Mouse (Mus musculus) embryonic stem cell, embryonic (primary cell): Measurements from ENCODE around the gene Rassf3.

Experiments
- CTCF ChIA-PET, 4 experiments: fragments of 300-600 bp in 2 of 4; fragments of 350-600 bp in 2 of 4; sonication (Branson Sonifier 250); formaldehyde crosslinking; loops; one replicate each; lab custom pipeline; 2022; ENCODE audit warnings: inconsistent platforms in 2 of 4; lab: Charles Lee
- POLR2A ChIA-PET, 4 experiments: fragments of 300-600 bp in 2 of 4; fragments of 350-600 bp in 2 of 4; sonication (Branson Sonifier 250); formaldehyde crosslinking; loops; one replicate each; lab custom pipeline; 2022; ENCODE audit warnings: antibody characterized with exemption in 4 of 4, inconsistent platforms in 1 of 4; lab: Charles Lee

Rassf3 gene

DNA sequence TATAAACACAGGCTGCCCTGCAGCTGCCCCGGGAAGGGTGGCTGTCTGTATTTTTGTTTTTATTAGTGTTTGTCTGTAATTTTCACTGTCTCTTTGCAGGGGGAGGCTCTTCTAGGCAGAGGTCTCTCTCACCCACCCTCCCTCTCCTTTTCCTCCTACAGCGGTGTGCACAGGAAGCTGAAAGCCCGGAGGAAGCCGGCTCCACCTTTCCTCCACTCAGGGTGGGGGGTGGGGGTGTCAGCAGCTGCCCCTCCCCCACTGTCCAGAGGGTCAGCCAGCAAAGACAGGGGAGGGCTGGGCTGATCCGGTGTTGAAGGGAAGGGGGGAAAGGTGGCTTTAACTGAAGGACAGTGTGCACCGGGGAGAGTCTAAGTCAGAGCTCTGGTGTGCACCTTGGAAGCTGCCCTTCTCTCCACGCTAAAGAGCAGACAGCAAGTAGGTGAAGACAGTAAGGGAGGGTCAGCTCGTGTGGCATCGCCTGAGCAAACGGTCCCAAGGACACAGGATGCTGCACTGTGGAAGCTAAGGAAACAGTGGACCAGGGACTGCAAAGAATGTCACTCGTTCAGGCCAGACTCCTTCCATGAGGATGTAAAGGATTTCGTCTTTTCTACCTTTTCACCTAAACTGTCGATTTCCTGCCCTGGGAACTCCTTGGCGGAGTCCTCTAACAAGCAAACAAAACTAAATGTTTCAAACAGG, 46.0 kb downstream of the Rassf3 start:
- CTCF ChIA-PET: interaction anchor here in 2 of 4 experiments (0.7 to 0.8 kb wide), 2 partner anchors 17 to 68 kb away, joined by 3 read pairs; no protein-coding TSS in a partner anchor
- POLR2A ChIA-PET: interaction anchor here in 3 of 4 experiments (0.6 to 1.4 kb wide), 10 partner anchors 19 to 352 kb away, joined by 3 to 4 read pairs (median 3); no protein-coding TSS in a partner anchor

DNA sequence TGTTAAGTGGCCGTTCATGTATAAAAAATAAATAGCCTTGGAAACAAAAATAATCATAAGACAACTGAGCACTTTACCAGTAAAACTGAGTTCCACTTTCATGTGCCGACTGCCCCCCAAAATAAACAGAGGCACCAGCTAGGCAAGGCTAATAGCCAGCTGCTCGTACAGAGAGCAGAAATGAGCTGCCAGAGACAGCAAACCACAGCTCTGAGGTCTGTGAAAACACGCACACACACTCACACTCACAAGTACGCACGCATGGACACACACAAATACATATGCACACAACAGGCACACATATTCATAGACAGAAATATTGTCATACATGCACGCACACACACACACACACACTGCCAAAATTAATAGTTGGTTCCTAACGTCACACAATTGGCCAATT, 46.6 kb downstream of the Rassf3 start:
- POLR2A ChIA-PET: interaction anchor here in 3 of 4 experiments (0.6 to 1.4 kb wide), 9 partner anchors 9 to 351 kb away, joined by 3 to 4 read pairs (median 3); no protein-coding TSS in a partner anchor
- CTCF ChIA-PET: interaction anchor here in 3 of 4 experiments (0.7 to 3.4 kb wide), 3 partner anchors 17 to 68 kb away, joined by 3 to 42 read pairs (median 3); no protein-coding TSS in a partner anchor

DNA sequence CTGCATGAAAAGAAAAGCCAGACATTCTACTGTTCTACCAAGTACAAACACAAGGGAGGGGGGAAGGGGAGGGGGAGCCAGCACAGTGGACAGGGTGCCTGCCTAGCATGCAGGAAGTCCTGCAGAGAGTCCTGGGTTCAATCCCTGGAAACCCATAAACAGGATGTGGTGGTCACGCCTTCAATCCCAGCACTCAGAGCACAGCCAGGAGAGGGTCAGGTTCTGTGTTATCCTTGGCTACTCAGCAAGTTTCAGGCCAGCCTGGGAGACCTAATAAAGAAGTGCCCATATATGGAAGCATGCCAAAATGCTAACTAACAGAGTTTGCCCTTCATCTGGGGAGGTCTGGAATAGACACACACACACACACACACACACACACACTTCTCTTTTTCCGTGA, 47.1 kb downstream of the Rassf3 start:
- ChIA-PET POLR2A (interaction anchor here in 2 of 4 experiments (0.7 to 1.4 kb wide), 9 partner anchors 9 to 508 kb away, joined by 3 to 10 read pairs (median 3); no protein-coding TSS in a partner anchor), CTCF (interaction anchor here in 3 of 4 experiments (0.7 to 4.1 kb wide), 4 partner anchors 16 to 18 kb away, joined by 3 to 42 read pairs (median 11); no protein-coding TSS in a partner anchor)

DNA sequence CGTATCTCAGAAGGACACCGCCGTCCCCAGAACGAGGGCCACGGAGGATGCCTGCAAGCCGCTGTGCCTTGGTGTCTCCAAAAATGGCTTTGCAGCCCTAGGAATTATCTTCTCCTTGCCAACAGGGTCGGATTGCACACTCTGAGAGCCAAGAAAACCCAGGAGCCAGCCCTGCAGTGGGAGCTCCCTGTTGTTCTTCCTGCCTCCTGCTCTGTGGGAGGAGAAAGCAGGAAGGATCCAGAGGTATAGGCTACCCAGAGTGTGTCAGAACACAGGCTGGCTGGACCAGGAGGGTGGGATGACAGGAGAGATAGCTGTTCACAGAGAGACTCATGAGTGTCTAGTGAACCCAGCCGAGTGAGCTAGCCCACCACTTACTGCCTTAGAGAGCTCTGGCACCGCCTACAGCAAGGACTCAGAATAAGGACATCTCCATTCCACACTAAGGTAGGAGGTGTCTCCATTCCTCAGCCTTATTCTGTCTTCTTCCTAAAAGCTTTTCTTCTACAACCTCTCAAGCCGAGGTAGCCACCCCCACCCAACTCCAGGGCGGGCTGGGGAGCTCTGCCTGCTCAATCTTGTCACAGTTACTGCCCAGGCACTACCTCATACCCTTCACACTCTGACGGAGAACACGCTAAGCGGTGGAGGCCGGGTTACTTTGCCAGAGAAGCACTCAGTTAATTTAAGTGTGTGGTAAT, 48.0 kb downstream of the Rassf3 start:
- ChIA-PET CTCF (interaction anchor here (0.6 to 4.1 kb wide), 20 partner anchors 7 to 105 kb away, joined by 3 to 42 read pairs (median 4); partner anchors contain the start of gene Rassf3 (in 1 of the 4)), POLR2A (interaction anchor here in 3 of 4 experiments (0.5 to 2.3 kb wide), 18 partner anchors 8 to 507 kb away, joined by 3 to 10 read pairs (median 4); no protein-coding TSS in a partner anchor)

DNA sequence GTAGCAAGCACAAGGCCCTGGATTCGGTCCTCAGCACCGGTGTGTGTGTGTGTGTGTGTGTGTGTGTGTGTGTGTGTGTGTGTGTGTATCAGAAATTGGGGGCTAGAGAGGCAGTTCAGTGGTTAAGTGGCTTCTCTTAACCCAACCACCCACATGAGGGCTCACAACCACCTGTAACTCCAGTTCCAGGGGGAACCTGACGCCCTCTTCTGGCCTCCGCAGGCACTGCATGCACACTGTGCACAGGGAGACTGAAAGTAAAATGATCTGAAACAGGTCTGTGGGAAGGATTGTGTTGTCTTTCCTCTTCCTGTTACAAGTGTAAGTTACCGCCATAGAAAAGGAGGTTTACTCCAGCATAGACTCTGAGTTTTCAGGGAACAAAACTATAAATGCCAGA, 49.0 kb downstream of the Rassf3 start:
- CTCF ChIA-PET: interaction anchor here (0.6 to 4.1 kb wide), 32 partner anchors 8 to 1050 kb away, joined by 3 to 42 read pairs (median 4); partner anchors contain the start of gene Rassf3 (in 1 of the 4)

DNA sequence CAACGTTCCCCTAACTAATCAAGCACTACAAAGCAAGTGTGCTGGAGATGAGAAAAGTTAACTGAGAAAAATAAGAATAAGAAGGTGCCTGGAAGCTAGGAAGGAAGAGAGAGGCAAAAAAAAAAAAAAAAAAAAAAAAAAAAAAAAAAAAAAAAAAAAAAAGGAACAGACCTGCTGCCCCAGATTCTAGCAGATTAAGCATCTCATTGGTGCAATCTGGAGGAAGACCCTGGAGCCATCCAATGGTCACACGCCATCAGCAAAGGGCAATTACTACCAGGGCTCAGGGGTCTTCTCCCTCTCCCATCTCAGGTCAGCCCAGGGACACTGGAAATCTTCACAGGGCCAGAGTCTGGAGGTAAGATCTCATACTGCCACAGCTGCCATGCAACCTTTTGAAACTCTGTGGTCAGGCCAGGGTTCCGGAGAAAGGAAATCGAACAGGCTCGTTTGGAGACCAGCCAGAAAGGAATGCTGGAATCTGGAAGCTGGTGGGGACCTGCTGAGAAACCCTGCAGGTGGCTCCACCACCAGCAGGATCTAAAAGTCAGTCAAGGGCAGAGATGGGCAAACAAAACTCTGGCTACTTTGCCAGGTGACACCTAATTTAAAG, 49.6 kb downstream of the Rassf3 start:
- ChIA-PET POLR2A (interaction anchor here (0.6 to 2.3 kb wide), 8 partner anchors 14 to 1079 kb away, joined by 3 to 9 read pairs (median 4); no protein-coding TSS in a partner anchor), CTCF (interaction anchor here (0.6 to 4.1 kb wide), 25 partner anchors 15 to 1611 kb away, joined by 3 to 42 read pairs (median 4); partner anchors contain the start of gene Rassf3 (in 1 of the 4))

More for the DNA sequence above, 49.0 kb downstream of the Rassf3 start:
- POLR2A ChIA-PET: interaction anchor here in 3 of 4 experiments (0.6 to 2.3 kb wide), 11 partner anchors 10 to 1080 kb away, joined by 3 to 9 read pairs (median 3); no protein-coding TSS in a partner anchor

DNA sequence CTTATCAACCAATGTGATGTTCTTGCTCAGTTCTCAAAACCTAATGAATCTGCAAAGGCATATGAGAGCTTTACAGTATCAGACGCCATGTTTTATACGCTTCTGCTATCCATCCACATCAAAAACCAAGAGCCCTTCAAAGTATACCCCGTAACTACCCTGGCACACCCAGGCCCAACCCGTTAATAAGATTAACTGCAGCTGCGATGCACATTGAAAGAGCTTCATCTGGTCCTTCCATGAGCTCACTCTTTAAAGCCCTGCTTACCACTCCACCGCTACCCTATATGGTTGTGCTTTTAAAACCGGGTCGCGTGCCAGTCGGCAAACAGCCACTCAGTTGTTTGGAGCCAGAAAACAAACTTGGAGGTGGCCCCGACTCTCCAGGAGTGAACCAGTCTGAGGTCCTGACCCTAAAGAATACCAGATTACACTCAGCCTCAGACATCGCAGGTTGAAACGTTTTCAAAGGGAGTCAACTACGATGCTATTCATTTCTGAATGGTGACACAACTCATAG, 50.6 kb downstream of the Rassf3 start:
- POLR2A ChIA-PET: interaction anchor here in 2 of 4 experiments (0.6 kb wide), 2 partner anchors 14 to 51 kb away, joined by 3 to 4 read pairs; partner anchors contain the start of gene Rassf3 (in 1 of the 2)

DNA sequence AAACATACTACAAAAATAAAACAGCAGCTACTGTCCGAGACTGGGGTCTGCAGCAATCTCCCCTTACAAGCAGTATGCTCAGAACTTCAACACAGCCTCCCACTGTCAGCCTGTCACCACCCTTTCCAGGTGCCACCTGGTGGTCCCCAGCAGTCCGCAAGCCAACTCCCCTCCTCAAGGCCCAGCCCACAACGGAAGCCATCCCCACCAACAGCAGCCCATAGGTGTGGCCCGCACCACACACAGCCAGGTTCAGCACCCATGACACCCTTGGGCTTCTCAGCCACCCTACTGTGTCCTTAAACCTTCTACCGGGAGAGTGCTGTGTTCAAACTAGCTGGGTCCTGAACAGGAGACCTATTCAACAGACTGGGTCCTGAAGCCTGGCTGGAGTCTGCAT, 51.1 kb downstream of the Rassf3 start:
- POLR2A ChIA-PET: interaction anchor here in 2 of 4 experiments (0.6 to 1.3 kb wide), 3 partner anchors 13 to 51 kb away, joined by 3 to 4 read pairs (median 3); partner anchors contain the start of gene Rassf3 (in 1 of the 2)

More for the DNA sequence above, 50.6 kb downstream of the Rassf3 start:
- CTCF ChIA-PET: interaction anchor here (0.5 to 4.1 kb wide), 7 partner anchors 14 to 159 kb away, joined by 3 to 19 read pairs (median 3); no protein-coding TSS in a partner anchor

DNA sequence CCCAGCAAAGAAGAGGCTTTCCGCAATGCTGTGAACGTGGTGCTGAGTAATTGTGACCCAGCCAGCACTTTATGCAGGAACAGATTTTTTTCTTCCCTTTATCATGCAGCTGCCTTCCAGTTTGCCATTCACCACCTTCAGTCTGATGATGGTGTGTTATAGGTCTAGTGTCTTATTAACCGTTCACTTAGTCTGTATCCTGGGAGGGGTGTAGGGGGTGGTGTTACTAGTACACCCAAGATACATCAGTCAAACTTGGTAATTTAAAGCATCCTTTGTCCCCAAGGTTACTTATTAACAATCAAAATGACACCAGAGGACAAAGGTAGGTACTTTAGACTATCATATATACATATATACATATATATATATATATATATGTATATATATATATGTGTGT, 51.7 kb downstream of the Rassf3 start:
- ChIA-PET POLR2A (interaction anchor here in 2 of 4 experiments (1.3 to 1.9 kb wide), 2 partner anchors 13 to 14 kb away, joined by 3 to 7 read pairs; no protein-coding TSS in a partner anchor), CTCF (interaction anchor here (0.5 to 1.5 kb wide), 4 partner anchors 12 to 554 kb away, joined by 3 to 5 read pairs (median 4); no protein-coding TSS in a partner anchor)

More for the DNA sequence above, 51.1 kb downstream of the Rassf3 start:
- CTCF ChIA-PET: interaction anchor here (0.5 to 4.1 kb wide), 6 partner anchors 13 to 553 kb away, joined by 3 to 19 read pairs (median 3); no protein-coding TSS in a partner anchor

DNA sequence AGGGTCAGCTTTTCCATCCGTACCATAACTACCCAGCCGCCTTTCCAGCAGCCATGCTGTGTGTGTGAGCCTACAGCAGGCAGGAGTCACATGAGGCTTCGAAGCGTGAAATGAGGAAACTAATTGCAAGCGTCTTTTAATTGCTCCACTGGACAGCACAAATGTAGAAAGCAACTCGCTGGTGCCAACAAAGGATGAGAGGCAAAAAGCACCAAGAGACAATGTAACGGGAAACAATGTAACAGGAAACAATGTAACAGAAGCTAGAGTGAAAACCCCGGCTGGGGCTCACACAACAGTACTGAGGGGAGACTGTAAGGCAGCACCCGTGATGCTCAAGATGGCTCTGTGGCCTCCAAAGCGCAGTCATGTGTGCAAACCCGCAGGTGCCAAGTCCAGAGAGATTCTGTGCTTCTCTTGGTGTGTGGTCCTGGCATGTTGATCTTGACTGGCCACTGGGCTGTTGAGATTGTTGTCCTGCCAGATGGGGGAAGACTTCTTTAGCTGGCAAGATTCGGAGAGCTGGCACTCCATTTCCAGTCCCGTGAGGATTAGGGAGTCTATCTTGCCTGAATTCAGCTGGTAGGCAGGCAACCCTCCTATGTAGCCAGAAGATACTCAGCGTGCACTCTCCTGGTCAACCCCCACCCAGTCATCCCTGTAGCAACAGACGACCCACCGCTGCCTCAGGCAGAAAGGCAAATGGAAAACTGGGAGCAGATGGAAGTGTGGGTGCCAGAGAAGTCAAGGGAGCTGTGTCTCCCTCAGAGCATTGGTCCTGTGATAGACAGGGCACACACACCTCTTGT, 52.4 kb downstream of the Rassf3 start:
- POLR2A ChIA-PET: interaction anchor here in 2 of 4 experiments (1.3 to 1.9 kb wide), 2 partner anchors 12 to 13 kb away, joined by 3 to 7 read pairs; no protein-coding TSS in a partner anchor

DNA sequence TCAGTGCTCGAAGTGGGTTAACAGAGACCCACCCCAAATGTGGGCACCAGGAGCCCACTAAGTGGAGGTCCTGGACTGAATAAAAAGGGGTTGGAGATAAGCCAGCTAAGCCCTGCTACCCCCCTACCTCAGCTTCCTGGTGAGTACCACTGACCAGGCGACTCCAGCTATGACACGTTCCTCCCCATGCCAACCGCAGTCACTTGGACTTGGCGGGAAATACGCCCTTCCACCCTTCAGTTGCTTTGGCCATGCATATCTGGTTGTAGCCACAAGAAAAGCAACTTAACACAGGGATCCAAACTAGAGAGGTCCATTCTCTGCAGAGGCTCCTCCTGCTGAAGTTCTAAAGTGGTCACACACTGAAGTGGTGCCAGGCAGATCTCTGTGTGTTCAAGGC, 53.9 kb downstream of the Rassf3 start:
- ChIA-PET POLR2A (interaction anchor here in 3 of 4 experiments (0.6 to 1.7 kb wide), 4 partner anchors 10 to 1105 kb away, joined by 3 to 5 read pairs (median 3); partner anchors contain the start of gene Rassf3 (in 1 of the 3)), CTCF (interaction anchor here in 1 of 4 experiments (2.2 kb wide), 1 partner anchor 13 kb away, joined by 14 read pairs; no protein-coding TSS in a partner anchor)

More for the DNA sequence above, 52.4 kb downstream of the Rassf3 start:
- CTCF ChIA-PET: interaction anchor here in 3 of 4 experiments (0.7 to 1.5 kb wide), 4 partner anchors 11 to 55 kb away, joined by 3 to 4 read pairs (median 4); no protein-coding TSS in a partner anchor

DNA sequence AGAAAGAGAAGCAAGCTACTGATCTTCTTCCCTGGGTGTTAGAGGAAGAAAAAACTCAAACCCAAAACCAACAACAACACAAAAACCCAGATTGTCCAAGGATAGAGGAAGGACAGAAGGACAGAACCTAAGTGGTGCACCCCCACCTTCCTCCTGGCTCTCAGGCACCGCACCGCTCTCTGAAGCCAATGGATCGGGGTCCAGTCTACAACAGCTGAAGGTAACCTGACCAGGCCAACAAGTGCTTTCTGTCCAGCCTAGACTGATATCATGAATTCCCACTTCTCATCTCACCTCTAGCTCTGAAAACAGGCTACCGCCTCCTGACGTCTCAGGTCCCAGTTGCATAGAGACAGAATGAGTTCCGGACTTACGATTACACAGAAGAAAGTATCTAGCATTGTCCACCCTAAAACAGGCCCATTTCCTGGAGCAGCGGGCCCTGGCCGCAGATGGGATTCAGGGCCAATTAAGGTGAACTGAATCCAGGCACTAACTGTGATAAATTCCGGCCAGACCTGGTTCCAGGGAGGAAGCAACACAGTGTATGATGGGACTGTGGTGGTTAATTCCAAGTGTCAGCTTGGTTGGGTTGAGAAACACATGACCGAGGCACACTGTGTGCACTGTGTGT, 54.4 kb downstream of the Rassf3 start:
- ChIA-PET POLR2A (interaction anchor here in 3 of 4 experiments (0.6 to 1.7 kb wide), 6 partner anchors 9 to 1105 kb away, joined by 3 to 5 read pairs (median 3); partner anchors contain the start of gene Rassf3 (in 1 of the 3)), CTCF (interaction anchor here in 1 of 4 experiments (1.8 to 2.2 kb wide), 2 partner anchors 12 to 18 kb away, joined by 4 to 14 read pairs; no protein-coding TSS in a partner anchor)

DNA sequence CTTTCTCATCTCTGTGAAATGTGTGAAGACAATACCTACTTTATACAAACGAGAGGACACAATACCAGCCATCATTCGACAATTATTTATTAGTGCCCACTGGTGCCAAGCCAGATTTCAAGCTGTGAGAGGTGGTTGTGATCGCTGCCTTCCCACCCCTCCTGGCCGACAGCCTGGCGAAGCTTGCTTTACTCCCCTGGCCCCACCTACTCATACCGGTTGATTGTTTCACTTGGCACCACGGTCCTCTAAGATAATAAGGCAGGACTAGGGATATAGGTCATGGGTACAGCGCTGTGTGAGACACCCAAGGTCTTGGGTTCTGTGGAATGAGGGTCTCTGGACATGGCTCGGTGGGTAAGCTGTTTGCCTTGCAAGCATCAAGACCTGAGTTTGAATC, 55.1 kb downstream of the Rassf3 start:
- POLR2A ChIA-PET: interaction anchor here in 1 of 4 experiments (0.6 to 1.7 kb wide), 6 partner anchors 9 to 100 kb away, joined by 3 to 5 read pairs (median 4); no protein-coding TSS in a partner anchor
- CTCF ChIA-PET: interaction anchor here in 2 of 4 experiments (1.5 to 2.2 kb wide), 3 partner anchors 9 to 17 kb away, joined by 4 to 14 read pairs (median 6); no protein-coding TSS in a partner anchor

DNA sequence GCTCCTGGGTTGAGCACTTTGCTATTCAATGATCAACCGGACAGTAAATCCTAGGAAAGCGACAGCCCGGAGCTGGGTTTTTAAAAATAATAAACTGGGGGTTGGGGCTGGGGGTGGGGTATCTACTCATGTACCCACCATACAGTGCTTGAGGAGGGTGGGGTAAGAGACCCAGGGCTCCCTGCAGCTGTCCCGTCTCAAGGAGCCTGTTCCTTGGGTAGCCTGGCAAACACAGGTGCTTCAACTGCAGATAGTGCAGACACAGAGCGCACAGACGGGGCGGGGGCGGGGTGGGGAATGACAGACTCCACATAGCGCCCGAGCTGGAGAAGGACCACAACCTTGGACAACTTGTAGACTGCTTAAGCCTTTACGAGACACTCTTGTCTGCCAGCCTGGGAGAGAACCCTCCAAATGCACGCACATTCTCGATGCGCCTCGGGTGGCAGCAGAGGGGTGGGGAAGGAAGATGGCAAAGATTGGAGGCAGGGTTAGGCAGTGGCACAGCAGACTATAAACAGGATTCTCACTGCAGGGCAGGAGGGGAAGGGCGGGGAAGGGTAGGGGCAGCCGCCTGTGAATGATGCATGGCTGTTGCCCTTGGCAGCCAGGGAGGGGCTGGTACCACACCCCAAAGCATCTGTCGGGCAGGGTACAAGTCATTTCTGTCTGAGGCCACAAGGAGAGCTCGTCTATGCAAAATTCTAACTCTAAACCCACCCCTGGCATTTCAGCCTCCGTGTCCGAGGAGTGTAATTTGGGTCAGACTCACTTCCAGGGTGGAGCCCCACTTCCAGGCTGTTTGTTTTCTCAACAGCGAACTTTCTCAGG, 56.3 kb downstream of the Rassf3 start:
- POLR2A ChIA-PET: interaction anchor here (0.6 to 1.5 kb wide), 9 partner anchors 9 to 723 kb away, joined by 3 to 13 read pairs (median 3); no protein-coding TSS in a partner anchor
- CTCF ChIA-PET: interaction anchor here (0.6 to 2.2 kb wide), 11 partner anchors 8 to 113 kb away, joined by 3 to 14 read pairs (median 4); no protein-coding TSS in a partner anchor
